Mouse (Mus musculus) MEL (cell line): ENCODE data around the gene Cdkl3.

Experiments
- CHD2 ChIP-seq: IDR thresholded peaks from 2 replicates; pipeline ENCODE4 v1.6.1; 2011; ENCODE audit warnings: low read length, improper control_type of control experiment
- CTCF ChIP-seq, 3 experiments: IDR thresholded peaks in 2 of 3; conservative IDR thresholded peaks in 1 of 3; 2 replicates each; pipeline ENCODE4 v1.5.1; 2011 to 2012; ENCODE audit warnings: low read length in 3 of 3, low read depth in 2 of 3, mild to moderate bottlenecking in 2 of 3, improper control_type of control experiment in 1 of 3, inconsistent platforms in 1 of 3, mixed read lengths in 1 of 3, moderate library complexity in 1 of 3; ENCODE audit not compliant: control insufficient read depth in 1 of 3, insufficient read depth in 1 of 3, poor library complexity in 1 of 3, severe bottlenecking in 1 of 3
- ELF1 ChIP-seq: IDR thresholded peaks from 2 replicates; pipeline ENCODE4 v1.6.1; 2014; ENCODE audit warnings: low read depth, mild to moderate bottlenecking, inconsistent platforms, low read length, improper control_type of control experiment, moderate library complexity
- MYC ChIP-seq: IDR thresholded peaks from 2 replicates; pipeline ENCODE4 v1.6.1; 2011; ENCODE audit warnings: low read depth, mild to moderate bottlenecking, low read length, improper control_type of control experiment, moderate library complexity
- RCOR1 ChIP-seq: IDR thresholded peaks from 2 replicates; pipeline ENCODE4 v1.6.1; 2012; ENCODE audit warnings: low read depth, mild to moderate bottlenecking, inconsistent platforms, low read length, improper control_type of control experiment
- TCF12 ChIP-seq: IDR thresholded peaks from 2 replicates; pipeline ENCODE4 v1.6.1; 2014; ENCODE audit warnings: low read depth, mild to moderate bottlenecking, inconsistent platforms, low read length, improper control_type of control experiment, moderate library complexity
- USF1 ChIP-seq: IDR thresholded peaks from 2 replicates; pipeline ENCODE4 v1.6.1; 2014; ENCODE audit warnings: low read depth, mild to moderate bottlenecking, inconsistent platforms, low read length, improper control_type of control experiment, moderate library complexity

- TF ChIP-seq CTCF (IDR thresholded peaks at IDR 0.05 in 2 of 3, conservative IDR thresholded peaks at IDR 0.05 in 1 of 3; ENCODE audit: control insufficient read depth in 1 of 3, insufficient read depth in 1 of 3, low read depth in 2 of 3, low read length in 3 of 3, poor library complexity in 1 of 3, severe bottlenecking in 1 of 3) (no peak), TCF12 (no peak), ELF1 (no peak), MYC (no peak), RCOR1 (no peak), USF1 (no peak), CHD2 (no peak)
These were observed 81.8 kb downstream of the Cdkl3 start for GRCm38 (mm10) chr11:52085857-52086203.
